ENCODE assay signal across 18 mouse cellular contexts in genomic region chr2:31462051-31462450, GRCm38 (mm10).
"Had no signal": no experiment of that assay in that cellular context is flagged by ENCODE, and none has a peak within 500 bp of the region (broad histone marks: within the 10 kb centered on the region; RNA-seq: fewer than 3 reads in every experiment).

No protein-coding gene starts in this region.

- H3K4me2 ChIP-seq: kidney, embryonic 15.5 days; limb, embryonic 13.5 days; lung, embryonic 15.5 days; midbrain, embryonic 12.5 days; midbrain, embryonic 15.5 days; neural tube, embryonic 12.5 days; stomach, embryonic 15.5 days had no signal

- H3K27ac ChIP-seq: kidney, embryonic 15.5 days; limb, embryonic 10.5 days; limb, embryonic 13.5 days; lung, embryonic 15.5 days; midbrain, embryonic 12.5 days; midbrain, embryonic 15.5 days; neural tube, embryonic 12.5 days; stomach, embryonic 15.5 days had no signal

- DNase-seq: kidney, adult 8-10 months; kidney, postnatal 10 days; kidney, postnatal 36 days; lung, adult 18-20 months; lung, postnatal 10 days; lung, postnatal 36 days; retina, postnatal 1 day; right cerebral cortex, postnatal 25 days; spleen, adult 18-20 months; thymus, postnatal 36 days had no signal

- H3K9ac ChIP-seq: kidney, embryonic 15.5 days; limb, embryonic 13.5 days; lung, embryonic 15.5 days; midbrain, embryonic 12.5 days; midbrain, embryonic 15.5 days; neural tube, embryonic 12.5 days; stomach, embryonic 15.5 days had no signal

- H3K4me3 ChIP-seq: kidney, embryonic 15.5 days; limb, embryonic 10.5 days; limb, embryonic 13.5 days; lung, embryonic 15.5 days; midbrain, embryonic 12.5 days; midbrain, embryonic 15.5 days; neural tube, embryonic 12.5 days; stomach, embryonic 15.5 days had no signal

- ATAC-seq: midbrain, embryonic 15.5 days had no signal

- H3K36me3 ChIP-seq: kidney, embryonic 15.5 days; limb, embryonic 10.5 days; limb, embryonic 13.5 days; lung, embryonic 15.5 days; midbrain, embryonic 12.5 days; midbrain, embryonic 15.5 days; neural tube, embryonic 12.5 days; stomach, embryonic 15.5 days had no signal

- H3K9me3 ChIP-seq: kidney, embryonic 15.5 days; limb, embryonic 10.5 days; limb, embryonic 13.5 days; lung, embryonic 15.5 days; midbrain, embryonic 12.5 days; midbrain, embryonic 15.5 days; neural tube, embryonic 12.5 days; stomach, embryonic 15.5 days had no signal
